Mouse (Mus musculus): ENCODE measurements at regions not wholly inside any gene's neighbourhood (a gene's known extent, or its start where the extent isn't known, plus 50 kb on each side); places are given as distances from the start of the nearest gene placed in this dataset.

- no peak for TF ChIP-seq CTCF (IDR thresholded peaks at IDR 0.05; ENCODE audit: insufficient read depth, low read depth, low read length)
- TF ChIP-seq POLR2A (IDR thresholded peaks at IDR 0.05; ENCODE audit: insufficient read depth, low read depth, low read length): no peak
Measured at GRCm38 (mm10) chr6:126240256-126240655, 73.5 kb upstream of the Ntf3 start.

All from olfactory bulb, adult 2 months (tissue).